Mouse (Mus musculus): ENCODE measurements around the gene Trim63. TPM values are rescaled to one million over a fixed set of nuclear protein-coding genes. Genes with fewer than 3 reads are reported as not detected.

Trim63 gene
- polyA plus RNA-seq, 1 experiment from 2014 or later: 108 TPM

- H3K27me3 ChIP-seq (replicated peaks): peaks cover 68% of the 10 kb centered on the region
- no peak within 1 kb of the TSS for H3K27ac ChIP-seq (replicated peaks)
- no peak for ATAC-seq (ENCODE audit: extremely low read depth, insufficient number of reproducible peaks, low FRiP score, low TSS enrichment)
- peak within 1 kb of the TSS; percentile 66 for H3K9ac ChIP-seq
- H3K4me3 ChIP-seq: peak within 1 kb of the TSS; percentile 49
- WGBS: 3% methylated on average over 61 of the region's 61 CpGs
- H3K36me3 ChIP-seq: no peaks in the 10 kb centered on the region
- peak within 1 kb of the TSS; percentile 69 for H3K4me2 ChIP-seq
- H3K9me3 ChIP-seq: no peaks in the 10 kb centered on the region
- H3K4me1 ChIP-seq: peaks cover 18% of the 10 kb centered on the region
These were observed 28.4 kb downstream of the Trim63 start, which contains the start of gene Slc30a2 for GRCm38 (mm10) chr4:134343071-134344031. Slc30a2 (plus strand) TSS chr4:134343181.

GRCm38 (mm10) chr4:134344620-134345019, 29.7 kb downstream of the Trim63 start:
- peaks cover 23% of the 10 kb centered on the region for H3K4me1 ChIP-seq
- no peak overlapping the region for H3K27ac ChIP-seq (replicated peaks)
- no peak for ATAC-seq (ENCODE audit: extremely low read depth, insufficient number of reproducible peaks, low FRiP score, low TSS enrichment)
- H3K9me3 ChIP-seq: no peaks in the 10 kb centered on the region
- no peak overlapping the region for H3K4me3 ChIP-seq
- WGBS: 50% methylated on average over 3 of the region's 3 CpGs
- peaks cover 68% of the 10 kb centered on the region for H3K27me3 ChIP-seq (replicated peaks)
- H3K4me2 ChIP-seq: no peak overlapping the region
- H3K9ac ChIP-seq: no peak overlapping the region
- H3K36me3 ChIP-seq: no peaks in the 10 kb centered on the region

GRCm38 (mm10) chr4:134345802-134346201, 30.9 kb downstream of the Trim63 start:
- peaks cover 23% of the 10 kb centered on the region for H3K4me1 ChIP-seq
- H3K27ac ChIP-seq (replicated peaks): no peak overlapping the region
- no peak for ATAC-seq (ENCODE audit: extremely low read depth, insufficient number of reproducible peaks, low FRiP score, low TSS enrichment)
- H3K9ac ChIP-seq: no peak overlapping the region
- H3K4me3 ChIP-seq: no peak overlapping the region
- H3K36me3 ChIP-seq: no peaks in the 10 kb centered on the region
- H3K4me2 ChIP-seq: no peak overlapping the region
- H3K9me3 ChIP-seq: no peaks in the 10 kb centered on the region
- 89% methylated on average over 15 of the region's 15 CpGs for WGBS
- peaks cover 62% of the 10 kb centered on the region for H3K27me3 ChIP-seq (replicated peaks)

GRCm38 (mm10) chr4:134348078-134348477, 33.2 kb downstream of the Trim63 start:
- Histone ChIP-seq H3K9ac (no peak overlapping the region), H3K27ac (replicated peaks) (no peak overlapping the region)

GRCm38 (mm10) chr4:134348545-134348944, 33.6 kb downstream of the Trim63 start:
- Histone ChIP-seq H3K4me3 (no peak overlapping the region), H3K27ac (replicated peaks) (no peak overlapping the region), H3K9ac (no peak overlapping the region), H3K4me1 (peaks cover 35% of the 10 kb centered on the region), H3K27me3 (replicated peaks) (peaks cover 38% of the 10 kb centered on the region), H3K9me3 (no peaks in the 10 kb centered on the region), H3K36me3 (no peaks in the 10 kb centered on the region), H3K4me2 (no peak overlapping the region)
- no peak for ATAC-seq (ENCODE audit: extremely low read depth, insufficient number of reproducible peaks, low FRiP score, low TSS enrichment)
- WGBS: 34% methylated on average over 5 of the region's 5 CpGs

More at GRCm38 (mm10) chr4:134348078-134348477, 33.2 kb downstream of the Trim63 start:
- 54% methylated on average over 11 of the region's 11 CpGs for WGBS
- Histone ChIP-seq H3K27me3 (replicated peaks) (peaks cover 42% of the 10 kb centered on the region), H3K4me2 (no peak overlapping the region), H3K9me3 (no peaks in the 10 kb centered on the region), H3K36me3 (no peaks in the 10 kb centered on the region), H3K4me3 (no peak overlapping the region), H3K4me1 (peaks cover 35% of the 10 kb centered on the region)
- ATAC-seq (ENCODE audit: extremely low read depth, insufficient number of reproducible peaks, low FRiP score, low TSS enrichment): no peak

- H3K9me3 ChIP-seq: no peaks in the 10 kb centered on the region
- H3K27me3 ChIP-seq (replicated peaks): peaks cover 25% of the 10 kb centered on the region
- no peak overlapping the region for H3K9ac ChIP-seq
- no peak overlapping the region for H3K4me3 ChIP-seq
- ATAC-seq (ENCODE audit: extremely low read depth, insufficient number of reproducible peaks, low FRiP score, low TSS enrichment): no peak
- H3K4me1 ChIP-seq: peaks cover 44% of the 10 kb centered on the region
- WGBS: 87% methylated on average over 7 of the region's 7 CpGs
- H3K4me2 ChIP-seq: no peak overlapping the region
- H3K36me3 ChIP-seq: no peaks in the 10 kb centered on the region
- no peak overlapping the region for H3K27ac ChIP-seq (replicated peaks)
These were observed 34.9 kb downstream of the Trim63 start for GRCm38 (mm10) chr4:134349829-134350228.

GRCm38 (mm10) chr4:134350641-134351040, 35.7 kb downstream of the Trim63 start:
- Histone ChIP-seq H3K36me3 (no peaks in the 10 kb centered on the region), H3K27ac (replicated peaks) (no peak overlapping the region), H3K4me2 (no peak overlapping the region), H3K4me1 (peaks cover 52% of the 10 kb centered on the region), H3K27me3 (replicated peaks) (peaks cover 17% of the 10 kb centered on the region), H3K4me3 (no peak overlapping the region), H3K9me3 (no peaks in the 10 kb centered on the region), H3K9ac (no peak overlapping the region)
- 78% methylated on average over 6 of the region's 6 CpGs for WGBS
- ATAC-seq (ENCODE audit: extremely low read depth, insufficient number of reproducible peaks, low FRiP score, low TSS enrichment): no peak

- WGBS: 39% methylated on average over 18 of the region's 18 CpGs
- peaks cover 61% of the 10 kb centered on the region for H3K4me1 ChIP-seq
- no peak overlapping the region for H3K4me3 ChIP-seq
- H3K27ac ChIP-seq (replicated peaks): peak overlapping the region; percentile 58
- H3K9me3 ChIP-seq: no peaks in the 10 kb centered on the region
- peak overlapping the region; percentile 52 for H3K9ac ChIP-seq
- H3K27me3 ChIP-seq (replicated peaks): peaks cover 7% of the 10 kb centered on the region
- no peak for ATAC-seq (ENCODE audit: extremely low read depth, insufficient number of reproducible peaks, low FRiP score, low TSS enrichment)
- H3K36me3 ChIP-seq: no peaks in the 10 kb centered on the region
- no peak overlapping the region for H3K4me2 ChIP-seq
These were observed 36.7 kb downstream of the Trim63 start for GRCm38 (mm10) chr4:134351329-134352260.

GRCm38 (mm10) chr4:134352261-134352707, 37.4 kb downstream of the Trim63 start:
- peaks cover 67% of the 10 kb centered on the region for H3K4me1 ChIP-seq
- H3K9ac ChIP-seq: peak overlapping the region; percentile 52; the same call in 1 of the 2 replicates
- H3K4me2 ChIP-seq: no peak overlapping the region
- ATAC-seq (ENCODE audit: extremely low read depth, insufficient number of reproducible peaks, low FRiP score, low TSS enrichment): no peak
- peaks cover 4% of the 10 kb centered on the region for H3K27me3 ChIP-seq (replicated peaks)
- H3K4me3 ChIP-seq: no peak overlapping the region
- WGBS: 66% methylated on average over 12 of the region's 12 CpGs
- no peaks in the 10 kb centered on the region for H3K9me3 ChIP-seq
- H3K36me3 ChIP-seq: no peaks in the 10 kb centered on the region
- H3K27ac ChIP-seq (replicated peaks): no peak overlapping the region

- Histone ChIP-seq H3K4me1 (peaks cover 71% of the 10 kb centered on the region), H3K4me2 (no peak overlapping the region), H3K4me3 (no peak overlapping the region), H3K9me3 (no peaks in the 10 kb centered on the region), H3K27me3 (replicated peaks) (peaks cover 9% of the 10 kb centered on the region), H3K9ac (no peak overlapping the region), H3K27ac (replicated peaks) (no peak overlapping the region), H3K36me3 (no peaks in the 10 kb centered on the region)
- 77% methylated on average over 7 of the region's 7 CpGs for WGBS
- ATAC-seq (ENCODE audit: extremely low read depth, insufficient number of reproducible peaks, low FRiP score, low TSS enrichment): no peak
These were observed 38.0 kb downstream of the Trim63 start for GRCm38 (mm10) chr4:134352929-134353328.

Data from heart, embryonic 13.5 days (tissue).